Mouse (Mus musculus) kidney, adult 9 months (tissue): ENCODE results near the gene Mink1.

Source experiments
- DNase-seq: peaks from one replicate; pipeline ENCODE4 v3.0.0; 2022

Gene Mink1

GRCm38 (mm10) chr11:70639976-70640375 is 77.3 kb downstream of the Mink1 start:
- DNase-seq = no peak

GRCm38 (mm10) chr11:70641241-70641640 is 78.6 kb downstream of the Mink1 start:
- DNase-seq = no peak

- no peak for DNase-seq
Measured at GRCm38 (mm10) chr11:70643051-70643450, 80.4 kb downstream of the Mink1 start.

- no peak for DNase-seq
Measured at GRCm38 (mm10) chr11:70644564-70645103, 82.0 kb downstream of the Mink1 start.

- DNase-seq = no peak
Measured at GRCm38 (mm10) chr11:70645461-70646258, 83.0 kb downstream of the Mink1 start.

- peak; percentile 63 for DNase-seq
Measured at GRCm38 (mm10) chr11:70646259-70646555, 83.5 kb downstream of the Mink1 start.

GRCm38 (mm10) chr11:70646691-70647650 is 84.3 kb downstream of the Mink1 start, which contains the start of the genes Rnf167 and Slc25a11:
Rnf167 (plus strand) TSS chr11:70647235.
Slc25a11 (minus strand) TSS chr11:70647479.
- peak; percentile 99 for DNase-seq

GRCm38 (mm10) chr11:70647716-70648420 is 85.2 kb downstream of the Mink1 start:
- peak; percentile 48 for DNase-seq

- no peak for DNase-seq
Measured at GRCm38 (mm10) chr11:70648512-70648911, 85.8 kb downstream of the Mink1 start.

GRCm38 (mm10) chr11:70649185-70649734 is 86.6 kb downstream of the Mink1 start:
- no peak for DNase-seq

GRCm38 (mm10) chr11:70650322-70651175 is 87.9 kb downstream of the Mink1 start:
- DNase-seq = no peak

- no peak for DNase-seq
Measured at GRCm38 (mm10) chr11:70651391-70651790, 88.7 kb downstream of the Mink1 start.

- no peak for DNase-seq
Measured at GRCm38 (mm10) chr11:70652029-70652883, 89.6 kb downstream of the Mink1 start.

GRCm38 (mm10) chr11:70652884-70653344 is 90.2 kb downstream of the Mink1 start:
- no peak for DNase-seq

- peak; percentile 65 for DNase-seq
Measured at GRCm38 (mm10) chr11:70653345-70654197, 90.9 kb downstream of the Mink1 start.

- peak; percentile 65 for DNase-seq
Measured at GRCm38 (mm10) chr11:70654198-70654922, 91.7 kb downstream of the Mink1 start, which contains the start of gene Pfn1. Pfn1 (minus strand) TSS chr11:70654644.

GRCm38 (mm10) chr11:70654923-70655570 is 92.4 kb downstream of the Mink1 start:
- peak; percentile 78 for DNase-seq
